Mouse (Mus musculus) 3134 (cell line): Measurements from ENCODE around the gene Chpf.

Experiments
- DNase-seq: peaks from one replicate; pipeline ENCODE4 v3.0.0-alpha.2; 2011; ENCODE audit warnings: low spot score; ENCODE audit not compliant: insufficient read length; ENCODE audit errors: extremely low read depth

Chpf gene

DNA sequence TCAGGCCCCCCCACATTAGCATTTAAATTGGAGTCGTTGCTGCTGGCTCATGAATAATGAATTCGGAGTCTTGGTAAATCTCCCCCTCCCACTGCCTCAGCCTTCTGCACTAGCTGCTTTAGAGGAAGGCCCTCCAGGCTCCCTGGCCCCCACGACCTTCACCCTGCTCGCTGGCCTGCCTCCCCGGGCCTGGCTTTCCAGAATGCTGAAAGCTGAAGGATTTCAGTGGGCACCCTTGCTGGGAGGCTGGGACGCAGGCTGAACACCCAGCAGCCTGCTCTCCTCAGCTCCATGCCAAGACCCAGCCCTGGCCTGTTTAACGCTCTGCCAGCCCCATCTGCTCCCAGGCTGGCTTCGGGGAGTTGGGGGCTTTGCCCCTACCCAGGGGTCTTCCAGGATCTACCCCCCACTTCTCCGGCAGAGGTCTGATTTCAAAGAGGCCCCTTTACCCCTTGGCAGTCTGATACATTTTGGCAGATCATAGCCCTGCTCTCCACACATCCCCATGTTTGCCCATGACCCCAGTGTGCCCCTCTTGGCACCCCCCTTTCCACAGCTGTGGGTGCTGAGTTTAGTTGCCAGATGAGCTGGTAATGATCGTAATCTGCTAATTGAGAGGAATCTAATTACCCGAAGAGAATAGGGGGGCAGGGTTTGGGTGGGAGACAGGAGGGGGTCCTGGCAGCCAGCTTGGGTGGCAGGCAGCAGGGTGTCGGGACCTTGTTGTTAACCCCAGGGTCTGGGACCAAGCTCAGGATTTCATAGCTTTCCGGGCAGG lies 35.7 kb downstream of the Chpf start:
- DNase-seq, result no peak

GRCm38 (mm10) chr1:75442811-75443210 lies 36.3 kb downstream of the Chpf start:
- DNase-seq, result no peak

DNA sequence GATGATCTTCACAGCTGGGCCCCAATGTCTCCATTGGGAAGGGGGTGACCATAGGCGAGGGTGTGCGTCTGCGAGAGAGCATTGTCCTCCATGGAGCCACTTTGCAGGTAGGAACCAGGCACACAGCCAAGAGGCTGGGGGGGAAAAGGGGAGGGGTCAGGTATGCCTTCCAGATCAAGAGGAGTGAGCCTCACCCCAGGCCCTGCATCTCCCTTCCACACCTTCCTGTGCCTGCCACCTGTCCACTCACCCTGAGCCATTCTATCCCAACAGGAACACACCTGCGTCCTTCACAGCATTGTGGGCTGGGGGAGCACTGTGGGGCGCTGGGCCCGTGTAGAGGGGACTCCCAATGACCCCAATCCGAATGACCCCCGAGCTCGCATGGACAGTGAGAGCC lies 36.9 kb downstream of the Chpf start:
- DNase-seq, result no peak

DNA sequence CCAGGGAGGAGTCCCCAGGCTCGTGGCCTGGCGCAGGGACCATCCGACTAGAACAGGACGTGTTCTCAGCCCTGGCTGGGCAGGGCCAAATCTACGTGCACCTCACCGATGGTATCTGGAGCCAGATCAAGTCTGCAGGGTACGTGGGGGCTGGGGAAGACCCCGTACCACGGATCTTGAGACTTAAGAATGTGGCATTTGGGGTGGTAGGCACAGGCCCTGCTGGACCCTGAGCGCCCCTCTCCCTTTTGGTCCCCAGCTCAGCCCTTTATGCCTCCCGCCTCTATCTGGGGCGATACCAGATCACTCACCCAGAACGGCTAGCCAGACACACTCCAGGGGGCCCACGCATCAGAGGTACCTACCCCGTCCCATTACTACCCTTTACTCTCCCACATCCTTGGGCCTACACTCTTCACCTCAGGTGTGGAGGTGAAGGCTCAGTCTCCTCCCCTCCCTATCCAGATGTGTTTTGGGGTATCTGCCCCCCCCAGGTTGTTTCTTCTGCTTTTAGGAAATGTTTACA lies 37.6 kb downstream of the Chpf start:
- no peak for DNase-seq

GRCm38 (mm10) chr1:75440661-75441060 lies 38.4 kb downstream of the Chpf start:
- no peak for DNase-seq

- DNase-seq, result no peak
These were observed 40.3 kb downstream of the Chpf start for GRCm38 (mm10) chr1:75438782-75439181.

- peak; percentile 80 for DNase-seq
These were observed 43.4 kb downstream of the Chpf start, which contains the start of gene Gmppa for GRCm38 (mm10) chr1:75435475-75436328. Gene Gmppa, plus strand, starts transcription at chr1:75435930.

GRCm38 (mm10) chr1:75425796-75426471 lies 53.2 kb downstream of the Chpf start:
- DNase-seq, result no peak
